Mouse (Mus musculus): ENCODE results near the gene Polk.

- TF ChIP-seq CTCF (IDR thresholded peaks at IDR 0.05; ENCODE audit: control insufficient read depth, insufficient read depth, insufficient replicate concordance, low read depth, low read length), result no peak
- TF ChIP-seq POLR2A (IDR thresholded peaks at IDR 0.05; ENCODE audit: control insufficient read depth, low read depth, low read length), result no peak
Observed at GRCm38 (mm10) chr13:96541381-96541780, 998 bp downstream of the Polk start.
